Mouse (Mus musculus): ENCODE results near the gene Sult3a1.
"Not testable (repeated sequence)": the region's sequence is repeated elsewhere in the genome, so short reads cannot be mapped to it uniquely, and the experiment has no call there.

Sult3a1 gene

GRCm38 (mm10) chr10:33857421-33857820 is at the start of gene Sult3a1:
Gene Sult3a1 (plus strand): TSS chr10:33857721.
- no peak for DNase-seq (ENCODE audit: low spot score in 2 of 2)

GRCm38 (mm10) chr10:33811807-33812206 is 45.7 kb upstream of the Sult3a1 start:
- no peak for DNase-seq (ENCODE audit: low spot score in 2 of 2)

- no peak for DNase-seq (ENCODE audit: low spot score in 2 of 2)
Observed at GRCm38 (mm10) chr10:33814266-33814665, 43.3 kb upstream of the Sult3a1 start.

- no peak for DNase-seq (ENCODE audit: low spot score in 2 of 2)
Observed at GRCm38 (mm10) chr10:33816923-33817322, 40.6 kb upstream of the Sult3a1 start.

- DNase-seq (ENCODE audit: low spot score in 2 of 2), result no peak
Observed at GRCm38 (mm10) chr10:33820892-33821291, 36.6 kb upstream of the Sult3a1 start.

- no peak for DNase-seq (ENCODE audit: low spot score in 2 of 2)
Observed at GRCm38 (mm10) chr10:33865994-33866393, 8.5 kb downstream of the Sult3a1 start.

- no peak for DNase-seq (ENCODE audit: low spot score in 2 of 2)
Observed at GRCm38 (mm10) chr10:33870441-33870840, 12.9 kb downstream of the Sult3a1 start.

GRCm38 (mm10) chr10:33872672-33873398 is 15.3 kb downstream of the Sult3a1 start:
- no peak for DNase-seq (ENCODE audit: low spot score in 2 of 2)

- not testable (repeated sequence) for DNase-seq (ENCODE audit: low spot score in 2 of 2)
Observed at GRCm38 (mm10) chr10:33882411-33882810, 24.9 kb downstream of the Sult3a1 start.

GRCm38 (mm10) chr10:33901520-33901919 is 44.0 kb downstream of the Sult3a1 start:
- DNase-seq (ENCODE audit: low spot score in 2 of 2), result not testable (repeated sequence)

GRCm38 (mm10) chr10:33904530-33905481 is 47.3 kb downstream of the Sult3a1 start, which contains the start of gene Rsph4a:
Gene Rsph4a (plus strand): TSS chr10:33905111.
- peak; percentile 51 to 54 for DNase-seq (ENCODE audit: low spot score in 2 of 2)

GRCm38 (mm10) chr10:33905489-33905888 is 48.0 kb downstream of the Sult3a1 start:
- DNase-seq (ENCODE audit: low spot score in 2 of 2), result no peak
